8 mouse cellular contexts compared by ENCODE assay signal in genomic region chr10:26771938-26772623, GRCm38 (mm10). TPM values are rescaled to one million over a fixed set of nuclear protein-coding genes. Genes with fewer than 3 reads are reported as not detected.
DNase-seq lines count a peak whose midpoint lies in the region; ATAC-seq lines count a peak whose summit lies in the region.

No protein-coding gene starts in this region.

- peak; percentile 70 for DNase-seq in MN1 (ENCODE audit: low spot score)
- peak; percentile 20 for DNase-seq in cerebellum, adult 8-10 months
- peak; percentile 69 for DNase-seq in layer of hippocampus, adult 9-11 months
- DNase-seq in ovary, adult 18-20 months (ENCODE audit: low spot score) = peak; percentile 89
- peak; percentile 78 for DNase-seq in thymus, postnatal 0 days (ENCODE audit: low spot score)

- peak overlapping the region; percentile 91 for H3K27ac ChIP-seq in lung, embryonic 16.5 days (ENCODE audit: low read length)

- H3K27me3 ChIP-seq in lung, embryonic 16.5 days (ENCODE audit: control insufficient read depth, insufficient read depth, low read depth, low read length) = no peaks in the 10 kb centered on the region

- no peaks in the 10 kb centered on the region for H3K9me3 ChIP-seq in lung, embryonic 16.5 days (ENCODE audit: control insufficient read depth, low read length)

- H3K4me1 ChIP-seq in lung, embryonic 16.5 days (replicated peaks; ENCODE audit: control insufficient read depth, insufficient read depth, low read length) = peaks cover 11% of the 10 kb centered on the region

- 7% methylated on average over 15 of the region's 15 CpGs for WGBS in lung, embryonic 16.5 days

- H3K4me2 ChIP-seq in lung, embryonic 16.5 days (ENCODE audit: low read depth, low read length) = peak overlapping the region; percentile 62

- peak overlapping the region; percentile 54 for H3K4me3 ChIP-seq in lung, embryonic 16.5 days (ENCODE audit: low read length)

- no peaks in the 10 kb centered on the region for H3K36me3 ChIP-seq in lung, embryonic 16.5 days (ENCODE audit: control insufficient read depth, insufficient read depth, low read length)

- H3K9ac ChIP-seq in lung, embryonic 16.5 days (ENCODE audit: low read length) = peak overlapping the region; percentile 60

- peak; percentile 96 for ATAC-seq in frontal cortex, adult (ENCODE audit: low TSS enrichment)
- ATAC-seq in hematopoietic stem cell, adult 5-6 weeks (replicated peaks in 1 of 2; ENCODE audit: insufficient read depth in 1 of 2, low FRiP score in 2 of 2, low TSS enrichment in 1 of 2, low read depth in 1 of 2, poor library complexity in 2 of 2, severe bottlenecking in 2 of 2) = peak; percentile 94 to 96
- ATAC-seq in lung, embryonic 16.5 days (ENCODE audit: low read depth) = peak; percentile 97

RNA-seq across cellular contexts. Expression of gene Arhgap18, which starts 18.9 kb away (rescaled TPM):
- 95.5 and 114 TPM in 2 replicates for total RNA-seq in hematopoietic stem cell, adult 5-6 weeks (2017)
- polyA plus RNA-seq in lung, embryonic 16.5 days (2015; fragmentation: Nextera tagmentation; extraction: Ambion mirVana) = 55.1 and 58.7 TPM in 2 replicates
- polyA plus RNA-seq in thymus, postnatal 0 days (2015; fragmentation: Nextera tagmentation; extraction: Ambion mirVana) = 12.9 and 14.8 TPM in 2 replicates

Comparison
In these comparisons a context has a peak if more than half of its experiments do, and no peak if none do; other contexts are left out.
1. Peak in every context shown above with its lines: DNase-seq, ATAC-seq, H3K4me3 ChIP-seq and H3K27ac ChIP-seq.
2. DNase-seq: peak in every context shown above with its lines; median percentile 89 in ovary, adult 18-20 months; 78 in thymus, postnatal 0 days; 70 in MN1; 69 in layer of hippocampus, adult 9-11 months; 20 in cerebellum, adult 8-10 months.